Comparison of ENCODE assay signal across 8 mouse cellular contexts in genomic region chr5:136567176-136568025, GRCm38 (mm10). TPM values are rescaled to one million over a fixed set of nuclear protein-coding genes. Genes with fewer than 3 reads are reported as not detected.
DNase-seq lines count a peak whose midpoint lies in the region; ATAC-seq and TF ChIP-seq lines count a peak whose summit lies in the region.

Cux1 (minus strand) TSS chr5:136567490.

- ATAC-seq in intestine, postnatal 0 days: peak; percentile 90

- peak; percentile 46 for TF ChIP-seq CTCF in intestine, postnatal 0 days (IDR thresholded peaks at IDR 0.05; ENCODE audit: low read depth)

- H3K27ac ChIP-seq in intestine, postnatal 0 days (ENCODE audit: low read depth, low read length): peak within 1 kb of the TSS; percentile 86
- H3K27ac ChIP-seq in midbrain, embryonic 10.5 days (replicated peaks): peak within 1 kb of the TSS; percentile 100

- peaks cover 11% of the 10 kb centered on the region; the same call in 1 of the 2 replicates for H3K27me3 ChIP-seq in intestine, postnatal 0 days (replicated peaks; ENCODE audit: control insufficient read depth, insufficient read depth, low read length)
- peaks cover 39% of the 10 kb centered on the region for H3K27me3 ChIP-seq in midbrain, embryonic 10.5 days (ENCODE audit: low read depth, poor library complexity, severe bottlenecking)

- peak; percentile 75 for DNase-seq in adrenal gland, adult 8-10 months
- DNase-seq in embryo, embryonic 9.5 days (ENCODE audit: extremely low spot score): peak; percentile 88
- DNase-seq in gonadal fat pad, adult 2 months (ENCODE audit: low read depth): no peak
- DNase-seq in left cerebral cortex, postnatal 36 days (ENCODE audit: low spot score in 2 of 2): peak; percentile 77 to 83
- DNase-seq in midbrain, embryonic 10.5 days (ENCODE audit: low spot score): peak; percentile 86
- DNase-seq in right cerebral cortex, postnatal 4 days: peak; percentile 79
- DNase-seq in yolk sac, embryonic 10.5 days (ENCODE audit: low spot score): peak; percentile 86

- peak within 1 kb of the TSS; percentile 100 for H3K4me2 ChIP-seq in intestine, postnatal 0 days (replicated peaks; ENCODE audit: low read depth)

- intact Hi-C loops in left cerebral cortex, postnatal 36 days (cut with DNase I): loop anchor here (1.0 to 5.0 kb wide), 4 partner anchors 55 to 285 kb away; no protein-coding TSS in a partner anchor

- peak within 1 kb of the TSS; percentile 80 for H3K9ac ChIP-seq in intestine, postnatal 0 days (ENCODE audit: low read depth, low read length)

- no peaks in the 10 kb centered on the region for H3K9me3 ChIP-seq in intestine, postnatal 0 days (ENCODE audit: control insufficient read depth)
- no peaks in the 10 kb centered on the region for H3K9me3 ChIP-seq in midbrain, embryonic 10.5 days (replicated peaks)

- no peaks in the 10 kb centered on the region for H3K36me3 ChIP-seq in intestine, postnatal 0 days (ENCODE audit: control insufficient read depth, insufficient read depth)
- no peaks in the 10 kb centered on the region for H3K36me3 ChIP-seq in midbrain, embryonic 10.5 days

- under 1% methylated on average over 54 of the region's 103 CpGs for WGBS in intestine, postnatal 0 days
- WGBS in midbrain, embryonic 10.5 days: 0% methylated on average over 82 of the region's 103 CpGs

- H3K4me3 ChIP-seq in intestine, postnatal 0 days (ENCODE audit: low read depth, low read length): peak within 1 kb of the TSS; percentile 99
- peak within 1 kb of the TSS; percentile 98 for H3K4me3 ChIP-seq in midbrain, embryonic 10.5 days

- peaks cover 3% of the 10 kb centered on the region; the same call in 1 of the 2 replicates for H3K4me1 ChIP-seq in intestine, postnatal 0 days (replicated peaks; ENCODE audit: control insufficient read depth, insufficient read depth, low read length)
- H3K4me1 ChIP-seq in midbrain, embryonic 10.5 days: peaks cover 45% of the 10 kb centered on the region

RNA-seq across cellular contexts. Expression of gene Cux1, which starts in this region (rescaled TPM):
- total RNA-seq in adrenal gland, adult 8-10 months (2022): 100 to 1,000 TPM in 2 of 4 experiments, 10 to 100 TPM in 2; 88.2 to 135 (median 105) TPM
- 53.0 and 54.0 TPM in 2 replicates for polyA plus RNA-seq in gonadal fat pad, adult 2 months (2012; rRNA removed)
- polyA plus RNA-seq in intestine, postnatal 0 days (2015; fragmentation: Nextera tagmentation; extraction: Ambion mirVana): 29.4 and 31.2 TPM in 2 replicates
- total RNA-seq in left cerebral cortex, postnatal 36 days (2021): 100 to 1,000 TPM; 107 to 119 TPM
- polyA plus RNA-seq in midbrain, embryonic 10.5 days (2016; fragmentation: Nextera tagmentation; extraction: Ambion mirVana): 100 and 128 TPM in 2 replicates
